Mouse (Mus musculus): ENCODE data around the gene Rhbdf2. TPM values are rescaled to one million over a fixed set of nuclear protein-coding genes. Genes with fewer than 3 reads are reported as not detected.

Gene Rhbdf2
- polyA plus RNA-seq, 1 experiment from 2014 or later, result 4.3 TPM

DNA sequence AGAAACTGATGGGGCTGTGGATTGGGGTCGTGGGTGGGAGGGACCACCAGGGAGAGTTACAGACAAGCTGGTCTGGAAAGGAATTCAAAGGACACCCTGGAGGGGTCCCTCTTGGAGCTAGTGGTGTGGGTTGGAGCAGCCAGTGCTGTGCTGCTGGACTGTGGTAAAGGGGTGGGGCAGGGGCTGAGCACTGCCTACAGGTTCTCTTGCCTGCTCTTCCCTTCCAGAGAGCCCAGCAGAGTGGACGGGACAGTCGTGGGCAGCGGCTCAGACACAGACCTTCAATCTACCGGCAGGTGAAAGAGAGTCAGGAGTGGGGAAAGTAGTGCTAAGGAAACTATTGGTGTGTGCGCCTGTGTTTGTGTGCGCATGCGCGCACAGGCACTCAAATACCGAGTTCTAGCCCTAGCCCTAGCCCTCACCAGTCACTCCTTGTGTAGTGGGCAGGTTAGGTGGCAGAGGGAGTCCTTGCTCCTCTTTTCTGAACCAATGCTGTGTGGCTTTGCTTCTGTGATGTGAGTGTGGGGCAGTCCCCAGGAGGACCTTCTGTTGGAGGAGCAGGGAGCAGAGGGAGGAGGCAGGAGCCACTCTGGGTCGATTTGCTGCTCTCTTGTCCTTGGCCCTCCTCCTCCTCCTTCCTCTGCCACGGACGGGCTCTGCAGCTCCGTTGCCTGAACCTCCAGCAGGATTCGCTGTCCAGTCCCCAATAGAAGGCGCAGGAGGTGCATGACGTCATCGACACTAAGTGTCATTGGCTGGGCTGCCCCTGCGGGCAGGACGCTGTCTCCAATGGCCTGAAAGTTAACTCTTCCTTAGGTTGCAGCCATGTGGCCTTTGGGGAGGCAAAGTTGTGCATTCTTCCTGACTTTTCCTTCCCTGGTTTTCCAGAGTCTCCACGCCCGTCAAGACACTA, 30.7 kb upstream of the Rhbdf2 start:
- H3K36me3 ChIP-seq, result no peaks in the 10 kb centered on the region
- H3K4me2 ChIP-seq, result peak overlapping the region; percentile 60
- H3K27me3 ChIP-seq, result peaks cover 25% of the 10 kb centered on the region
- H3K4me1 ChIP-seq, result peaks cover 61% of the 10 kb centered on the region
- H3K27ac ChIP-seq, result peak overlapping the region; percentile 71
- WGBS, result 8% methylated on average over 22 of the region's 22 CpGs
- H3K9ac ChIP-seq, result peak overlapping the region; percentile 67
- peak; percentile 83 for ATAC-seq (ENCODE audit: insufficient number of reproducible peaks, insufficient read depth, low FRiP score, low TSS enrichment, low read depth)
- no peaks in the 10 kb centered on the region for H3K9me3 ChIP-seq
- peak overlapping the region; percentile 41 for H3K4me3 ChIP-seq

DNA sequence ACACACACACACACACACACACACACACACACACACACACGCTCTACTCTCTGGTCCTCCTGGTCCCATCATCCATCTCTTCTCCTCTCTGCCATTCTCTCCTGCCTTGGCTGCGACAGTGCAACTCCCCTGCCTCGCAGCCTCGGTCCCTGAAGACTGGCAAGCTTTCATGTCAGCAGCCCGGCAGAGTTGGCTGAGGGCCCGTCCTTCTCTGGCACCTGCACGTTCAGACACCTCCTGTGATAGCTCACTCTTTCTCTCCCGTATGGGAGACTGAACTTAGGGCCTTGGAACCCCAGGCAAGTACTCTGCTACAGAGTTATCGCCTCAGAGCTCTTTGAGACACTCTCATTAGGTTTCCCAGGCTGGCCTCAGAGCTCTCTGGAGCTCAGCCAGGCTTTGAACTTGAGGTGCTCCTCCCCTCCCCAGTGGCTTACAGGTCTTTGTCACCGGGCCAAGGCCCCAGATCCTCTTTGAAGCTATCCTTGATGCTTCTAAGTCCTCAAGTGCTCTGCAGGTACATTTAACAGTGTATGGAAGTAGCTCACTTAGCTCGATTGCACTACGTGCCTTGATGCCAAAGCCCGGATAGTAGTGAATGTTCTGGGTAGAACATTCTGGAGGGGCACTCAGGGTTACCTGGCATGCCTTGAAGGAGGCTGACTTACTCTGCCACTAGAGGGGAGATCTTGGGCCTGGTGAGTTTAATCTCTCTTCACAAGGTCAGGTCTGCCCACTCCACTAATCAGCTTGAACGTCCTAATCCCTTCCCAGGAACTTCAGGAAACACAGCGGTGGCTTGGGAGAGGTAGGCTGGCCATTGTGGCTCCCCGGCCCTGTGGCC, 29.8 kb upstream of the Rhbdf2 start:
- WGBS, result 72% methylated on average over 16 of the region's 16 CpGs
- Histone ChIP-seq H3K27ac (no peak overlapping the region), H3K4me3 (no peak overlapping the region), H3K27me3 (peaks cover 35% of the 10 kb centered on the region), H3K4me2 (peak overlapping the region; percentile 60; the same call in 1 of the 2 replicates), H3K36me3 (no peaks in the 10 kb centered on the region), H3K9me3 (no peaks in the 10 kb centered on the region), H3K9ac (no peak overlapping the region), H3K4me1 (peaks cover 62% of the 10 kb centered on the region)
- no peak for ATAC-seq (ENCODE audit: insufficient number of reproducible peaks, insufficient read depth, low FRiP score, low TSS enrichment, low read depth)

DNA sequence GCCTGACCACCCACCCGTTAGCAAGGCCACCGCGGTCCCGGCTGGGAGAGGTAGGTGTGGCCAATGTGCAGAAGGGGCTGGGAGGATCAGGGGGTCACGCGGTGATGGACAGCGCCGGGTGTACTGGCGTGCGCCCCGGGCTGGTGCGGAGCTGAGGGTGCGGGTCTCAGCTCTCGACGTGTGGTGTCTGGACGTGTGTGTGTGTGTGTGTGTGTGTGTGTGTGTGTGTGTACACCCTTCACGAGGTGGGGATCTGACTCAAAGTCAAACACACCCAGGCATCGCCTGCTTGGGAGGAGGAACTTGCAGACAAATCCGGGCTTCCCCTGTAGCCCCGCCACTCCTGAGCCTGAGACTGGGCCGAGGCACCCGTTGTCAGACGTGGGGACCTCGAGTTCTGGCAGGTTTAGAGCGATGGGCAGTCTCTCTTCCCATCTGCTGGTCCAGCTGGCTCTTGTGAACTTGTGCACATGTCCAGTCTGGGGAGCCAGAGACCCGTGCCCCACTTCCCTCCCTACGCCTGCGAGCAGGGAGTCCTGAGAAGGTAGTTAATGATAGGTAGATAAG, 27.5 kb upstream of the Rhbdf2 start, which contains the start of gene Cygb:
Gene Cygb, minus strand, starts transcription at position 59 of the 567 bp plus-strand sequence.
- Histone ChIP-seq H3K4me3 (peak within 1 kb of the TSS; percentile 55), H3K9ac (peak within 1 kb of the TSS; percentile 73), H3K27me3 (peaks cover 46% of the 10 kb centered on the region), H3K9me3 (no peaks in the 10 kb centered on the region), H3K36me3 (no peaks in the 10 kb centered on the region), H3K4me1 (peaks cover 56% of the 10 kb centered on the region), H3K4me2 (peak within 1 kb of the TSS; percentile 95), H3K27ac (no peak within 1 kb of the TSS; the same call in 1 of the 2 replicates)
- 6% methylated on average over 28 of the region's 28 CpGs for WGBS
- no peak for ATAC-seq (ENCODE audit: insufficient number of reproducible peaks, insufficient read depth, low FRiP score, low TSS enrichment, low read depth)

DNA sequence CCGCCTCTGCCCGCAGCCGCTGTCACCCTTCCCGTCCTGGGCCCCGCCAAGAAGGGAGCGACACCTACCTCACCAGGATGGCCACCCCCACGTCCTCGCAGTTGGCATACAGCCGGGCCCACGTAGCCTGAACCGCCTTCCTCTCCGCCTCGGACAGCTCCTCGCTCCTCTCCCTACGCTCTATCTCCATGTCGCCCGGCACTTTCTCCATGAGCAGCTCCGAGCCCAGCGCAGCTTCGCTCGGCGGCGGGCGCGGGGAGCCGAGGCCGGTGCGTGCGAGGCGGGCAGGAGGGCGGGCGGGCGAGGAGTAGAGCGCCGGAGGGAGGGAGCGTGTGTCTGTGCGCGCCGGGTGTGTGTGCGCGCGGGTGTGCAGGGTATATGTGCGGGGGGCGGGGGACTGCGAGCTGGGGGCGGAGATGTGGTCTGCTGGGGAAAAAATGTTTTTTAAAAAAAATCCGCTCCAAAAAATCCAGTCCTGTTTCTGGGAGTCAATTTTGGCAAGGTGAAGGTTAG, 26.9 kb upstream of the Rhbdf2 start:
- Histone ChIP-seq H3K27me3 (peaks cover 50% of the 10 kb centered on the region), H3K4me3 (peak overlapping the region; percentile 55), H3K36me3 (no peaks in the 10 kb centered on the region), H3K4me2 (peak overlapping the region; percentile 95), H3K4me1 (peaks cover 61% of the 10 kb centered on the region), H3K9me3 (no peaks in the 10 kb centered on the region), H3K9ac (peak overlapping the region; percentile 73), H3K27ac (no peak overlapping the region; the same call in 1 of the 2 replicates)
- no peak for ATAC-seq (ENCODE audit: insufficient number of reproducible peaks, insufficient read depth, low FRiP score, low TSS enrichment, low read depth)
- under 1% methylated on average over 47 of the region's 47 CpGs for WGBS

DNA sequence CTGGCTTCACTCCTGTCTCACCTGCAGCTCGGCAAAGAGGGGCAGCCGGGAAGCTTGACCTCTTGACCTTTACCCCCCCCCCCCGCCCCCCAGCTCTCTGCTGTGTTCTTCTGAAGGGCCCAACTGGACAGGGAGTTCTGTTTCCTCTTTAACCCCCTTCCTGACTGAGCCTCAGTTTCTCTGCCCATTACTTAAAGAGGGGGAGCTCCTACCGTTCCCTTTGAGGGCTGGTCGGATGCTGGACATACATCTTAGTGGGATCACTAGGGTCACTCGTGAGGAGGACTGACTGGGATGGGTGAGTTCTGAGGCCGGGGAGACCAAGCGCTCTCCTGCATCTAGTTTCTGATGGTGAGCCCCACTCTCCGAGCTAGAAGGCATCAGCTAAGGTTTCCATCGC, 26.4 kb upstream of the Rhbdf2 start, which contains the start of gene Prcd:
Gene Prcd, plus strand, starts transcription at position 301 of the 400 bp plus-strand sequence.
- Histone ChIP-seq H3K4me3 (peak within 1 kb of the TSS; percentile 55), H3K4me1 (peaks cover 63% of the 10 kb centered on the region), H3K36me3 (no peaks in the 10 kb centered on the region), H3K9ac (peak within 1 kb of the TSS; percentile 73), H3K27me3 (peaks cover 50% of the 10 kb centered on the region), H3K9me3 (no peaks in the 10 kb centered on the region), H3K4me2 (peak within 1 kb of the TSS; percentile 95), H3K27ac (no peak within 1 kb of the TSS; the same call in 1 of the 2 replicates)
- ATAC-seq (ENCODE audit: insufficient number of reproducible peaks, insufficient read depth, low FRiP score, low TSS enrichment, low read depth), result no peak
- 3% methylated on average over 10 of the region's 10 CpGs for WGBS

DNA sequence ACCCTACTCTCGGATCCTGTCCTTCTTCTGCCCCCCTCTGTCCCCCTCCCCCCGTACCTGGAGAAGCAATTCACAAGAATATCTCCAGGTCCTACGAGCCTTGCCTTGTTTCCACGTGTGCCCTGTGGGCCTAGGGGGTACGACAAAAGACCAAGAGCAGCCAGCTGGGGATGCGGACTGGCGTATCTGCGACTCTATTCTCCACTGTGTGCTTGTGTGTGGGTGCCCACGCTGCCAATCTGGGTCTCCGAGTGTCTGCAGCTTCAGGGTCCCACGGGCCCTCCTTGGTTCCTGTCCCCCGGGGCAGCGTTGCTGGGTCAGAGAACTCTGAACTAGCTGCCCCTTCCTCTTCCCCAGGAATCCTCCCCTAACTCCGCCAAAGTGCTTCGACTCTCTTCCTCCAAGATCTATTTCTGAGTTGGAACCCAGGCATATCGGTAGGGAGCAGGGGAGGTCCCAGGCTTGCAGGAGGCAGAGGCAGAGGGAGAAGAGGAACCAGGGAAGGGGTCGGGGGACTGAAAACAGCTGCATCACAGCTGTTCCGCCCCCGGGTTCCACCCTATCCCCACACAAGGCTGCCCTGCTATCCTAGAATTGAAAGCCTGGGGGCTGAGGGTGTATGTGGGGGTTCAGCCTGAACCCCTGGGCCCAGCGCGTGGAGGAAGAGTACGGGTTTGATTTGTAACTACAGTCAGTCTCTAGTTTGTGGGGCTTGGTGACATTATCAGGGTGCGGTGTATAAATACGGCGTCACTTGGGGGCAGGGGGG, 25.7 kb upstream of the Rhbdf2 start:
- Histone ChIP-seq H3K36me3 (no peaks in the 10 kb centered on the region), H3K4me2 (peak overlapping the region; percentile 95), H3K4me3 (peak overlapping the region; percentile 55; the same call in 1 of the 2 replicates), H3K9me3 (no peaks in the 10 kb centered on the region), H3K4me1 (peaks cover 63% of the 10 kb centered on the region), H3K9ac (0 out of 2 replicates have a peak overlapping the region, but pooled peaks have one; percentile 32), H3K27me3 (peaks cover 50% of the 10 kb centered on the region), H3K27ac (no peak overlapping the region)
- no peak for ATAC-seq (ENCODE audit: insufficient number of reproducible peaks, insufficient read depth, low FRiP score, low TSS enrichment, low read depth)
- 49% methylated on average over 25 of the region's 25 CpGs for WGBS

DNA sequence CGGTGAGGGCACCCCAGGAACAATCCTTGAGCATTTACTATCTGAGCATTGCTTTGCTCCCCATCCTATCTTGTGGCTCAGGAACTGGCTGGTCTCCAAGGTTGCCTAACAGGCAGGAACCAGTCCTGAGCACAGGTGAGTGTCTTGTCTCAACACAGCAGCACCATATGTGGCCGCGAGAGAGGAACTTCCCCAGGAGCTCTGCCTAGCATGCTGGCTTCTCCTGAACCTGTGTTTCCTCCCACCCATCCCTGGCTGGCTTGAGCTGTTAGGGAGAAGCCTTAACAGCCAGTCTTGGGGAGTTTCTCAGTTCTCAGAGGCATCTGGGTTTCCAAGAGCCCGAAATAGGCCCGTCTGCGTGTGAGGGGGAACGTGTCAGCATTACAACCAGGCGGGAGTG, 24.5 kb upstream of the Rhbdf2 start:
- H3K4me3 ChIP-seq, result no peak overlapping the region
- H3K27me3 ChIP-seq, result peaks cover 50% of the 10 kb centered on the region
- ATAC-seq (ENCODE audit: insufficient number of reproducible peaks, insufficient read depth, low FRiP score, low TSS enrichment, low read depth), result no peak
- H3K4me2 ChIP-seq, result no peak overlapping the region
- no peak overlapping the region for H3K27ac ChIP-seq
- H3K9ac ChIP-seq, result no peak overlapping the region
- peaks cover 67% of the 10 kb centered on the region for H3K4me1 ChIP-seq
- 70% methylated on average over 8 of the region's 8 CpGs for WGBS
- no peaks in the 10 kb centered on the region for H3K9me3 ChIP-seq
- H3K36me3 ChIP-seq, result no peaks in the 10 kb centered on the region

DNA sequence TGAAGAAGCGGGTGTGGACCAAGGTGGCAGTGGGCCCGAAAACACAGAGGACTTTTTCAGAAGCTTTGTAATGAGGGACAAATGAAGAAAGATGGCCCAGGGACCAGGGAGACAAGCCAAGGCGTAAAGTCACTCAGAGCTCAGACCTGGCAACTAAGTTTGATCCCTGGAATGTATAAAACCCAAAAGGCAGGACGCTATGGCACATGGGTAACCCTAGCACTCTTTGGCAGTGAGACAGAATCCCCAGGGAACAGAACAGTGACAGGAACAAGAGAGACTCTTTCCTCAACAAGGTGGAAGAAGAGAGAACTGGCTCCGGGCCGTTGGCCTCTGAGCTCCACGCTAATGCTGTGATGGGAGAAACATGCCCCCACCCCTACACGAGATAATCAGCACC, 24.0 kb upstream of the Rhbdf2 start:
- H3K27me3 ChIP-seq, result peaks cover 50% of the 10 kb centered on the region
- no peak overlapping the region for H3K9ac ChIP-seq
- H3K4me2 ChIP-seq, result no peak overlapping the region
- H3K4me1 ChIP-seq, result peaks cover 72% of the 10 kb centered on the region
- H3K36me3 ChIP-seq, result no peaks in the 10 kb centered on the region
- 76% methylated on average over 8 of the region's 8 CpGs for WGBS
- H3K9me3 ChIP-seq, result no peaks in the 10 kb centered on the region
- no peak overlapping the region for H3K4me3 ChIP-seq
- H3K27ac ChIP-seq, result no peak overlapping the region
- no peak for ATAC-seq (ENCODE audit: insufficient number of reproducible peaks, insufficient read depth, low FRiP score, low TSS enrichment, low read depth)

DNA sequence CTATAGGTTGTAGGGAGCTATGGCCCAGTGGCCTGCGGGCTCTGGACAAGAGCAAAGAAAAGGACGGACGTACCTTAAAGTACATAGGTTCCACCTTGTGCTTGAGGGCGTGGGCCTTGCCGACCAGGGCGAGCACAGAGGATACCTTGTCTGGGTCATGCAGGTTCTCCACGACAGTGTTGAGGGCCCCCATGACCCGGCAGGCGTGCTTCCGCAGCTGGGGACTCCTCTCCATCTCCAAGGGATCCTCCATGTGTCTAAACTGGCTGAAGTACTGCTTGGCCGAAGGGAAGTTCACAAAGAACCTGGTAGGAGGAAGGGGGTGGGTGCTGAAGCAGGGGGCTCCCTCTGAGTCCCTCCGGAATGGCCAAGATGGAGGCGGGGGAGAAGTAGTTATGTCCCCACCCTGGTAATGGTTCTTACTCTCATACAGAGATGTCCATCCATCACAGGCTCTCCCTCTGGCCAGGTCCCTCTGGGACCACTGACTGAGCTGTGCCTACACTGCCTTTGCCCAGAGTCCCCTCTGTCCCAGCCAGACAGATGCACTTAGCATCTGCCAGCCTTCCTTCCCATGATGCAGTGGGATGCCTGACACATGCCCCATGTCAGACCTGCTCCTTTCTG, 23.0 kb upstream of the Rhbdf2 start:
- Histone ChIP-seq H3K27ac (no peak overlapping the region), H3K4me1 (peaks cover 79% of the 10 kb centered on the region), H3K4me3 (no peak overlapping the region), H3K4me2 (no peak overlapping the region), H3K9ac (0 out of 2 replicates have a peak overlapping the region, but pooled peaks have one; percentile 2), H3K27me3 (peaks cover 47% of the 10 kb centered on the region), H3K9me3 (no peaks in the 10 kb centered on the region), H3K36me3 (no peaks in the 10 kb centered on the region)
- no peak for ATAC-seq (ENCODE audit: insufficient number of reproducible peaks, insufficient read depth, low FRiP score, low TSS enrichment, low read depth)
- 88% methylated on average over 13 of the region's 13 CpGs for WGBS

DNA sequence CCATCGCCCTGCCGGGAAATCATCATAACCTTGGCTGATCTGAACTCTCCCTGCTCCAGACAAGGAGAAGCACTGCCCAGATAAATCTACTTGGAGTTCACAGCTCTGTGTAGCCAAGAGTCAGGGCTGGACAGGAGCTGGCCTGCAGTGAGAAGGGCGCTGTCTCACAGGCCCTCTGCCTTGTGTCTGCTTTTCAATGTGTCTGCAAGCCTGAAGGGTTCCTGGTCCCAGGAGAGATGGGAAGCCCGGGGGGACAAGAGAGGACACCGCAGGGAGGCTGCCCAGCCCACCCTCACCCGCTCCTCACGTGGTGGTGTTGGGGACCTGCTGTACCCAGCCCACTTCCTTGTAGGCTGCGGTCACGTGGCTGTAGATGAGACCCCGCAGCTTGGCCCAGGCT, 22.2 kb upstream of the Rhbdf2 start:
- Histone ChIP-seq H3K9me3 (no peaks in the 10 kb centered on the region), H3K4me3 (no peak overlapping the region), H3K36me3 (no peaks in the 10 kb centered on the region), H3K4me1 (peaks cover 78% of the 10 kb centered on the region), H3K4me2 (no peak overlapping the region), H3K27me3 (peaks cover 39% of the 10 kb centered on the region), H3K9ac (peak overlapping the region; percentile 49), H3K27ac (peak overlapping the region; percentile 78; the same call in 1 of the 2 replicates)
- 70% methylated on average over 10 of the region's 10 CpGs for WGBS
- no peak for ATAC-seq (ENCODE audit: insufficient number of reproducible peaks, insufficient read depth, low FRiP score, low TSS enrichment, low read depth)
